Mouse (Mus musculus) CH12.LX (cell line): Measurements from ENCODE around the gene Sell. TPM values are rescaled to one million over a fixed set of nuclear protein-coding genes. Genes with fewer than 3 reads are reported as not detected.

Source experiments
- DNase-seq: peaks from one replicate; pipeline ENCODE4 v3.0.0-alpha.2; 2013; ENCODE audit errors: extremely low read depth
- H3K27ac ChIP-seq: 2 replicates; pipeline ENCODE4 v1.5.1; 2012; ENCODE audit warnings: low read depth, mild to moderate bottlenecking, control low read depth, moderate library complexity; ENCODE audit not compliant: insufficient read depth
- H3K27me3 ChIP-seq: replicated peaks from 2 replicates; pipeline ENCODE3; 2012; ENCODE audit warnings: inconsistent platforms
- H3K36me3 ChIP-seq, 2 experiments: replicated peaks in 1 of 2; 2 replicates each; pipeline versions ENCODE3 to v1.6.1; 2012; ENCODE audit warnings: inconsistent platforms in 1 of 2, low read length in 1 of 2, mild to moderate bottlenecking in 1 of 2, mixed read lengths in 1 of 2, moderate library complexity in 1 of 2; ENCODE audit not compliant: control insufficient read depth in 1 of 2, insufficient read depth in 1 of 2
- H3K4me1 ChIP-seq, 2 experiments: 2 replicates each; pipeline ENCODE4 v1.6.1; 2012; ENCODE audit warnings: inconsistent platforms in 1 of 2, moderate library complexity in 1 of 2; ENCODE audit not compliant: insufficient read depth in 2 of 2, control insufficient read depth in 1 of 2
- H3K4me2 ChIP-seq: 2 replicates; pipeline ENCODE4 v1.6.1; 2012; ENCODE audit warnings: low read depth, mild to moderate bottlenecking, control low read depth; ENCODE audit not compliant: poor library complexity, insufficient read depth, severe bottlenecking
- H3K4me3 ChIP-seq, 3 experiments: fragments of 150-350 bp in 1 of 3; sonication (generic) in 1 of 3; replicated peaks in 1 of 3; 2 replicates each; pipeline versions ENCODE3 to v1.5.1; 2011 to 2012; ENCODE audit warnings: low read depth in 2 of 3, low read length in 2 of 3, mild to moderate bottlenecking in 2 of 3, moderate library complexity in 2 of 3, control low read depth in 1 of 3, improper control_type of control experiment in 1 of 3, inconsistent platforms in 1 of 3, mixed read lengths in 1 of 3; ENCODE audit not compliant: poor library complexity in 1 of 3
- H3K79me2 ChIP-seq: replicated peaks from 2 replicates; pipeline ENCODE4 v1.6.1; 2012; ENCODE audit warnings: mild to moderate bottlenecking, moderate library complexity; ENCODE audit not compliant: control insufficient read depth, poor library complexity, insufficient read depth, severe bottlenecking; ENCODE audit errors: extremely low read depth
- H3K9ac ChIP-seq: 2 replicates; pipeline ENCODE4 v1.6.1; 2012; ENCODE audit warnings: low read depth, mild to moderate bottlenecking, control low read depth, moderate library complexity; ENCODE audit not compliant: insufficient read depth
- H3K9me3 ChIP-seq: replicated peaks from 2 replicates; pipeline ENCODE3; 2012; ENCODE audit warnings: low read length, inconsistent platforms, mixed read lengths
- CHD1 ChIP-seq: IDR thresholded peaks from 2 replicates; pipeline ENCODE4 v1.6.1; 2012; ENCODE audit warnings: low read depth, low read length, improper control_type of control experiment, inconsistent platforms
- ELF1 ChIP-seq: IDR thresholded peaks from 2 replicates; pipeline ENCODE4 v1.6.1; 2014; ENCODE audit warnings: low read depth, mild to moderate bottlenecking, inconsistent platforms, low read length, improper control_type of control experiment
- EP300 ChIP-seq: IDR thresholded peaks from 2 replicates; pipeline ENCODE4 v1.6.1; 2011; ENCODE audit warnings: low read length, improper control_type of control experiment
- JUN ChIP-seq: IDR thresholded peaks from 2 replicates; pipeline ENCODE4 v1.6.1; 2011; ENCODE audit warnings: low read depth, mild to moderate bottlenecking, low read length, improper control_type of control experiment, moderate library complexity; ENCODE audit not compliant: insufficient read depth
- MAFK ChIP-seq: IDR thresholded peaks from 2 replicates; pipeline ENCODE4 v1.6.1; 2011; ENCODE audit warnings: low read length, improper control_type of control experiment; ENCODE audit not compliant: insufficient replicate concordance
- MAX ChIP-seq: IDR thresholded peaks from 2 replicates; pipeline ENCODE4 v1.6.1; 2011; ENCODE audit warnings: low read length, improper control_type of control experiment
- MAZ ChIP-seq: IDR thresholded peaks from 2 replicates; pipeline ENCODE4 v1.6.1; 2012; ENCODE audit warnings: low read depth, mild to moderate bottlenecking, inconsistent platforms, low read length, improper control_type of control experiment, moderate library complexity
- MEF2A ChIP-seq: IDR thresholded peaks from 2 replicates; pipeline ENCODE4 v1.6.1; 2014; ENCODE audit warnings: low read depth, mild to moderate bottlenecking, inconsistent platforms, low read length, improper control_type of control experiment, borderline replicate concordance
- MYC ChIP-seq: IDR thresholded peaks from 2 replicates; pipeline ENCODE4 v1.6.1; 2011; ENCODE audit warnings: low read depth, mild to moderate bottlenecking, improper control_type of control experiment, low read length
- NRF1 ChIP-seq: IDR thresholded peaks from 2 replicates; pipeline ENCODE4 v1.6.1; 2014; ENCODE audit warnings: low read depth, mild to moderate bottlenecking, inconsistent platforms, low read length, improper control_type of control experiment, moderate library complexity
- PAX5 ChIP-seq: IDR thresholded peaks from 2 replicates; pipeline ENCODE4 v1.6.1; 2012; ENCODE audit warnings: low read length, inconsistent platforms, mixed read lengths
- POLR2AphosphoS2 ChIP-seq: IDR thresholded peaks from 2 replicates; pipeline ENCODE4 v1.6.1; 2011; ENCODE audit warnings: low read depth, low read length, improper control_type of control experiment
- SIN3A ChIP-seq: IDR thresholded peaks from 2 replicates; pipeline ENCODE4 v1.6.1; 2012; ENCODE audit warnings: low read length, improper control_type of control experiment, inconsistent platforms
- SMC3 ChIP-seq: IDR thresholded peaks from 2 replicates; pipeline ENCODE4 v1.6.1; 2011; ENCODE audit warnings: low read depth, low read length, improper control_type of control experiment
- TBP ChIP-seq: conservative IDR thresholded peaks from 2 replicates; pipeline ENCODE4 v1.6.1; 2011; ENCODE audit warnings: low read depth, low read length, improper control_type of control experiment
- USF2 ChIP-seq: conservative IDR thresholded peaks from 2 replicates; pipeline ENCODE4 v1.6.1; 2011; ENCODE audit warnings: low read depth, low read length, improper control_type of control experiment
- ZC3H11A ChIP-seq: IDR thresholded peaks from 2 replicates; pipeline ENCODE4 v1.6.1; 2012; ENCODE audit warnings: low read depth, mild to moderate bottlenecking, inconsistent platforms, low read length, improper control_type of control experiment
- ZKSCAN1 ChIP-seq: IDR thresholded peaks from 2 replicates; pipeline ENCODE4 v1.6.1; 2012; ENCODE audit warnings: low read depth, inconsistent platforms, low read length, improper control_type of control experiment, borderline replicate concordance
- ZNF384 ChIP-seq: IDR thresholded peaks from 2 replicates; pipeline ENCODE4 v1.6.1; 2012; ENCODE audit warnings: low read depth, low read length, improper control_type of control experiment, inconsistent platforms
- dilution Hi-C: fragments of 300-500 bp; cut with MboI; formaldehyde crosslinking; loops from 2 replicates; pipeline ENCODE4 v1.14.3; 2020; ENCODE audit warnings: low sequenced_read_pairs; ENCODE audit not compliant: extremely low pct_unique_long_range_greater_than_20kb, extremely low pct_ligation_motif_present
- in situ Hi-C: fragments of 300-500 bp; cut with MboI; formaldehyde crosslinking; loops from 3 replicates; pipeline ENCODE4 v1.14.3; 2019; ENCODE audit warnings: low sequenced_read_pairs, low pct_ligation_motif_present, low pct_unique_long_range_greater_than_20kb, mixed read lengths
- polyA plus RNA-seq: library from polyadenylated mRNA; unstranded; fragments of >175 nt; gene quantifications from 2 replicates; pipeline ENCODE4 v1.2.1, GENCODE M21; 2012; ENCODE audit warnings: low read depth; ENCODE audit not compliant: insufficient read length
- total RNA-seq, 2 experiments: library from RNA; depleted of rRNA; stranded (reverse); fragments of 300-350 nt in 1 of 2; fragments of >200 nt in 1 of 2; gene quantifications; 2 replicates each; pipeline ENCODE4 v1.2.3; 2012 to 2014

Gene Sell
- total and polyA plus RNA-seq, 3 experiments, result not detected

- Histone ChIP-seq H3K79me2 (no peaks in the 10 kb centered on the region), H3K9ac (no peak overlapping the region), H3K4me1 (peaks cover 4 to 90% of the 10 kb centered on the region in 2 experiments), H3K4me3 (no peak overlapping the region), H3K27ac (no peak overlapping the region), H3K9me3 (no peaks in the 10 kb centered on the region), H3K4me2 (no peak overlapping the region), H3K27me3 (no peaks in the 10 kb centered on the region), H3K36me3 (no peaks in the 10 kb centered on the region)
- TF ChIP-seq NRF1, result no peak
- TF ChIP-seq SMC3, result no peak
- TF ChIP-seq JUN, result no peak
- TF ChIP-seq ZC3H11A, result no peak
- no peak for TF ChIP-seq ELF1
- no peak for TF ChIP-seq MEF2A
- no peak for TF ChIP-seq MAFK
- TF ChIP-seq ZKSCAN1, result no peak
- no peak for TF ChIP-seq MYC
- TF ChIP-seq SIN3A, result no peak
- no peak for TF ChIP-seq TBP
- TF ChIP-seq EP300, result no peak
- TF ChIP-seq MAZ, result no peak
- TF ChIP-seq USF2, result no peak
- TF ChIP-seq PAX5, result no peak
- TF ChIP-seq CHD1, result no peak
- dilution Hi-C loops (no loop called here), in situ Hi-C loops (no loop called here)
- DNase-seq, result no peak
These were observed 17.3 kb downstream of the Sell start for GRCm38 (mm10) chr1:164079091-164079490.

- dilution Hi-C loops (no loop called here), in situ Hi-C loops (no loop called here)
- Histone ChIP-seq H3K36me3 (no peaks in the 10 kb centered on the region), H3K79me2 (no peaks in the 10 kb centered on the region), H3K27ac (no peak overlapping the region), H3K9me3 (no peaks in the 10 kb centered on the region), H3K9ac (no peak overlapping the region), H3K4me3 (no peak overlapping the region), H3K4me2 (no peak overlapping the region), H3K27me3 (no peaks in the 10 kb centered on the region), H3K4me1 (peaks cover 4 to 50% of the 10 kb centered on the region in 2 experiments)
- DNase-seq, result no peak
- no peak for TF ChIP-seq POLR2AphosphoS2
- TF ChIP-seq MYC, result no peak
- no peak for TF ChIP-seq SIN3A
- TF ChIP-seq NRF1, result no peak
- TF ChIP-seq MAX, result no peak
- TF ChIP-seq ZNF384, result no peak
These were observed 21.3 kb downstream of the Sell start for GRCm38 (mm10) chr1:164083046-164083445.
